ENCODE assay signal across 8 mouse cellular contexts in genomic region chr7:101998194-101998927, GRCm38 (mm10). TPM values are rescaled to one million over a fixed set of nuclear protein-coding genes. Genes with fewer than 3 reads are reported as not detected.
A peak's percentile ranks its signal among the peaks of the same experiment; 100 is the strongest.
DNase-seq lines count a peak whose midpoint lies in the region; ATAC-seq lines count a peak whose summit lies in the region.

No protein-coding gene starts in this region.

- DNase-seq in ZHBTc4 (ENCODE audit: low read depth, low spot score): peak; percentile 88
- DNase-seq in cerebellum, postnatal 25 days: peak; percentile 96 to 97
- peak; percentile 92 for DNase-seq in gastrocnemius, adult 18-20 months (ENCODE audit: low spot score)
- peak; percentile 78 to 88 for DNase-seq in left cerebral cortex, postnatal 10 days (ENCODE audit: extremely low spot score in 1 of 2, low spot score in 2 of 2)
- peak; percentile 96 for DNase-seq in midbrain, embryonic 11.5 days (ENCODE audit: low spot score, missing footprints)
- peak; percentile 84 for DNase-seq in skeletal muscle tissue, adult 2 months (ENCODE audit: low read depth, low spot score)
- DNase-seq in yolk sac, embryonic 10.5 days (ENCODE audit: low spot score): peak; percentile 51

- H3K9me3 ChIP-seq in intestine, embryonic 15.5 days: no peaks in the 10 kb centered on the region
- H3K9me3 ChIP-seq in midbrain, embryonic 11.5 days (ENCODE audit: control insufficient read depth, low read length): no peaks in the 10 kb centered on the region

- no peak overlapping the region for H3K4me2 ChIP-seq in intestine, embryonic 15.5 days (replicated peaks)
- H3K4me2 ChIP-seq in midbrain, embryonic 11.5 days: no peak overlapping the region

- no peak overlapping the region for H3K4me3 ChIP-seq in intestine, embryonic 15.5 days (replicated peaks)
- no peak overlapping the region for H3K4me3 ChIP-seq in midbrain, embryonic 11.5 days (ENCODE audit: low read depth, low read length)

- H3K36me3 ChIP-seq in intestine, embryonic 15.5 days: peaks cover 83% of the 10 kb centered on the region
- H3K36me3 ChIP-seq in midbrain, embryonic 11.5 days (ENCODE audit: control insufficient read depth, insufficient read depth, low read length): peaks cover 64% of the 10 kb centered on the region

- H3K27me3 ChIP-seq in intestine, embryonic 15.5 days (replicated peaks): no peaks in the 10 kb centered on the region
- H3K27me3 ChIP-seq in midbrain, embryonic 11.5 days (ENCODE audit: control insufficient read depth, insufficient read depth, low read length): no peaks in the 10 kb centered on the region

- no peaks in the 10 kb centered on the region for H3K4me1 ChIP-seq in intestine, embryonic 15.5 days (replicated peaks)
- H3K4me1 ChIP-seq in midbrain, embryonic 11.5 days (ENCODE audit: control insufficient read depth, insufficient read depth, low read length): no peaks in the 10 kb centered on the region

- H3K27ac ChIP-seq in intestine, embryonic 15.5 days: peak overlapping the region; percentile 18; the same call in 1 of the 2 replicates
- no peak overlapping the region for H3K27ac ChIP-seq in midbrain, embryonic 11.5 days (ENCODE audit: low read depth, low read length)

- no peak overlapping the region for H3K9ac ChIP-seq in intestine, embryonic 15.5 days
- H3K9ac ChIP-seq in midbrain, embryonic 11.5 days (ENCODE audit: low read length): no peak overlapping the region

- WGBS in intestine, embryonic 15.5 days: 55% methylated on average over 14 of the region's 14 CpGs
- WGBS in midbrain, embryonic 11.5 days: 76% methylated on average over 14 of the region's 14 CpGs

- ATAC-seq in intestine, embryonic 15.5 days: peak; percentile 74
- ATAC-seq in midbrain, embryonic 11.5 days (ENCODE audit: low FRiP score): peak; percentile 66

- intact Hi-C loops in left cerebral cortex, postnatal 10 days (cut with DNase I): loop anchor here (2.0 kb wide), 1 partner anchor 80 kb away; no protein-coding TSS in a partner anchor

RNA-seq across cellular contexts. Expression of gene Il18bp, which starts 20.1 kb away (rescaled TPM):
- total RNA-seq in gastrocnemius, adult 18-20 months (2021): 1 to 10 TPM; 1.5 to 2.3 TPM
- 2.3 and 2.8 TPM in 2 replicates for polyA plus RNA-seq in intestine, embryonic 15.5 days (2015; fragmentation: Nextera tagmentation; extraction: Ambion mirVana)
- 10 to 100 TPM in 1 of 2 experiments, 1 to 10 TPM in 1; 8.6 to 10.1 TPM for total RNA-seq in left cerebral cortex, postnatal 10 days (2021)
- 2.3 and 3.4 TPM in 2 replicates for polyA plus RNA-seq in midbrain, embryonic 11.5 days (2014; fragmentation: Nextera tagmentation; extraction: Ambion mirVana)
